Mouse (Mus musculus): ENCODE measurements around the gene Afmid. TPM values are rescaled to one million over a fixed set of nuclear protein-coding genes. Genes with fewer than 3 reads are reported as not detected.

Gene Afmid
- polyA plus RNA-seq, 1 experiment from 2014 or later: 7.2 TPM

Other genes with a start within 250 kb of the Afmid start
- 11.6 and 12.2 TPM in 2 replicates for gene Tnrc6c, start 171.6 kb upstream of the Afmid start, polyA plus RNA-seq (2015; fragmentation: Nextera tagmentation; extraction: Ambion mirVana)
- gene Tmc8, start 43.8 kb upstream of the Afmid start, polyA plus RNA-seq (2015; fragmentation: Nextera tagmentation; extraction: Ambion mirVana): 4.1 and 5.4 TPM in 2 replicates
- gene Tmc6, start 43.7 kb upstream of the Afmid start, polyA plus RNA-seq (2015; fragmentation: Nextera tagmentation; extraction: Ambion mirVana): 28.3 and 29.4 TPM in 2 replicates
- gene 6030468B19Rik, start 28.3 kb upstream of the Afmid start, polyA plus RNA-seq (2015; fragmentation: Nextera tagmentation; extraction: Ambion mirVana): 2.0 and 7.2 TPM in 2 replicates
- gene Gm20708, start 16.3 kb upstream of the Afmid start, polyA plus RNA-seq (2015; fragmentation: Nextera tagmentation; extraction: Ambion mirVana): 0.53 and 1.3 TPM in 2 replicates
- 132 and 137 TPM in 2 replicates for gene Syngr2, start 16.3 kb upstream of the Afmid start, polyA plus RNA-seq (2015; fragmentation: Nextera tagmentation; extraction: Ambion mirVana)
- gene Tk1, start 168 bp downstream of the Afmid start, polyA plus RNA-seq (2015; fragmentation: Nextera tagmentation; extraction: Ambion mirVana): 139 and 142 TPM in 2 replicates
- gene Birc5, start 23.3 kb downstream of the Afmid start, polyA plus RNA-seq (2015; fragmentation: Nextera tagmentation; extraction: Ambion mirVana): 293 and 308 TPM in 2 replicates
- not detected in 2 replicates for gene Tmem235, start 34.8 kb downstream of the Afmid start, polyA plus RNA-seq (2015; fragmentation: Nextera tagmentation; extraction: Ambion mirVana)
- 7.1 and 7.2 TPM in 2 replicates for gene Tha1, start 47.6 kb downstream of the Afmid start, polyA plus RNA-seq (2015; fragmentation: Nextera tagmentation; extraction: Ambion mirVana)
- gene Socs3, start 144.1 kb downstream of the Afmid start, polyA plus RNA-seq (2015; fragmentation: Nextera tagmentation; extraction: Ambion mirVana): 16.0 and 18.5 TPM in 2 replicates
- 31.7 and 34.6 TPM in 2 replicates for gene Pgs1, start 160.4 kb downstream of the Afmid start, polyA plus RNA-seq (2015; fragmentation: Nextera tagmentation; extraction: Ambion mirVana)

All from stomach, embryonic 15.5 days (tissue).